Mouse (Mus musculus) heart, postnatal 25 days (tissue): ENCODE results near the gene Ccndbp1. TPM values are rescaled to one million over a fixed set of nuclear protein-coding genes. Genes with fewer than 3 reads are reported as not detected.
"Not testable (repeated sequence)": the region's sequence is repeated elsewhere in the genome, so short reads cannot be mapped to it uniquely, and the experiment has no call there.

Source experiments
- DNase-seq: peaks from one replicate; pipeline ENCODE4 v3.0.0; 2022; ENCODE audit warnings: low spot score
- intact Hi-C: fragments of 180-260 bp; cut with DNase I; formaldehyde crosslinking; loops from one replicate; pipeline ENCODE4 v1.15.1; 2025
- total RNA-seq, 2 experiments: library from RNA; stranded (reverse); gene quantifications; 2 replicates each; pipeline ENCODE4 v1.2.3; 2021

Ccndbp1 gene
- 10 to 100 TPM; 27.9 to 33.7 TPM for total RNA-seq

DNA sequence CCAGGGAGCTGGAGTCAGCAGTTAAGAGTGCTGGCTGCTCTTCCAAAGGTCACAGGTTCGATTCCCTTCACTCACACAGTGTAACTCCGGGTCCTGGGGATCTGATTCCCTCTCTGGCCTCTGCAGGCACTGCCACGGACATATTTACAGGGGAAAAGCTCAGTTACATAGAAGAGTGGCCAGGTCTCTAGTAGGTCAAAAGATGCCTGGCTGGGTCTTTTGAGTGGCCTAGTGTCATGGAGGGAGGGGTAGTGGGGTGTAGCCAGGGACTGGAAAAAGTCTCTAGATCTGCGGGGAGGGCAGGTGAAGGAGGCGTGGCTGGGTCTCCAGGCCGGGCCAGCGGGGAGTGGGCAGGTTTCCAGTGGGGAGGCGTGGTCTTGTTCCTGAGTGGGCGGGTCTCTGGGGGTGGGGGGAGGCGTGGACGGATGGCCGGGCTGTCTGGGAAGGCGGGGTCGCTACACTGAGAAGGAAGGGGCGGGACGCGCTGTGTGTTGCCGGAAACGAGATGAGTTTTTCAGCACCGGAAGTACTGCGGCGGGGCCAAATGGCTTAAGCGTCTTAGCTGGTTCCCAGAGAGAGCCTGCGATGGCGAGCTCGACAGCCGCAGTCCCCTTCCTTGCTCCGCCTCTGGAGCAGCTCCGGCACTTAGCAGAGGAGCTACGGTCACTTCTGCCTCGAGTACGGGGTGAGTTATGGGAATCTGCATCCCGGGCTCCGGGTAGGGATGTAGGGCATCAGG is at the start of gene Ccndbp1:
Gene Ccndbp1 (plus strand): TSS at position 479 of the 739 bp plus-strand sequence.
- intact Hi-C loops: no loop called here
- peak; percentile 83 for DNase-seq

DNA sequence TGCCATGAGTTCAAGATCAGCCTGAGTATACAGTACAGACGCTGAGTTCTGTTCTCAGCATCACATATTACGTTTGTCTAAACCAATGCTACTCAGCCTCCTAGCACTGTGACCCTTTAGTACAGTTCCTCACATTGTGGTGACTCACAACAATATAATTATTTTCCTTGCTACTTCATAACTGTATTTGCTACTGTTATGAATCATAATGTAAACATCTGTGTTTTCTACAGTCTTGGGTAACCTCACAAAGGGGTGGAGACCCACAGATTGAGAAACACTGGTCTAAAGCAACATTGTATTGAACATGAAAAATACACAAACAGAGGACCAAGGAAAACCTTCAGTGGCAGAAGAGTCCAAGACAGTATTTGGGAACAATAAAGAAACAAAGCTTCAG is 48.8 kb upstream of the Ccndbp1 start:
- no peak for DNase-seq
- intact Hi-C loops: no loop called here

DNA sequence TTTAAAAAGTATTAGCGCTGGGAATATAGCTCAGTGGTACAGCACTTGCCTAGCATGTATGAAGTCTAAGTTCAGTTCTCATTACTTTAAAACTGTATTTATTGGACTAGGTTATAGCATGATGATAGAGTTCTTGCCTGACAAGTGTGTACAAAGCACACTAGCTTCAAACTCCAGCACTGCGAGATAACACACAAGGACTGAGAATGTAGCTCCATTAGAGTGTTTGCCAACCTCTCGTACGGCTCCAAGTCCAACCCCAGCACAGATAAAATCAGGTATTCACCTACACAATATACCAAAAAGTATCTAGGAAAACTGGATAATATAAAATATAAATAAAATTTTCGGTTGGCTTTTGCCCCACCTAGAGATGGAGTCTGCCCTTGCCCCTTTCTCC is 48.4 kb upstream of the Ccndbp1 start:
- intact Hi-C loops: no loop called here
- DNase-seq: no peak

GRCm38 (mm10) chr2:120960261-120960660 is 47.9 kb upstream of the Ccndbp1 start:
- DNase-seq: no peak
- intact Hi-C loops: no loop called here

DNA sequence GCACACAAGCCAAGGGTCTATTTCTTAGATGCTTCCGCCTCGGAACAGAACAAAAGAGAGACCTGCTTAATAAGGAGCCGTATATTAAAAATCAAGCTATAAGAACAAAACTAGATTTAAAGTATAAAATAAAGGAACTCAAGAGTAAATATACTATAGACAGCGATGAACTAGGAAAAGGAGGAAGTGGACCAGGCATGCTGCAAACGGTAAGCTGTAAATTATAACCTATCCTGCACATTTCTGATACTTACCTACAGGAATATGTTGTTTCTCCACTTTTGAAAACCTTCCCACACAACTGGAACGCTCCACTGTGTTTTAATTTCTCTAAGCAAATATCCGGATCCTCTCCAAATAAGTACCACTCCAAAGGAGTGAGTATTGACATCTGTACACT is 45.1 kb upstream of the Ccndbp1 start:
- intact Hi-C loops: no loop called here

DNA sequence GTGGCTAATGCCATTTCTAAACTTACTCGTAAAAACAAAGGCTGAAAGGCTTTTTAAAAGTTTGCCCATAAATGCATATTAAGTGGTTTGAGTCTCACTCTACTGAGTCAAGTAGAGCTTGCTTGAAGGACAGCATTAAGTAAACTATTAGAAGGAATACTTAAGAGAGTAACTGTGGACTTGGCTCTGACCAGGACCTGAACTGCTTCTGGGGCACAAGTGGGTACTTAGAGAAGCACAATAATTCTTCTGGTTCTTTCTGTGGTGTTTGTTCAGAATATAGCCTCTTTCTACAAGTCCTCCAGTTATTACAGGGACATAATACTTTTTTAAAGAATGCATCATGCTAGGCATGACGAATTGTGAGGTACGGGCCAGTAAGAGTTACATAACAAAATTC is 42.7 kb upstream of the Ccndbp1 start:
- intact Hi-C loops: no loop called here
- no peak for DNase-seq

More for the DNA sequence above, 45.1 kb upstream of the Ccndbp1 start:
- DNase-seq: no peak

GRCm38 (mm10) chr2:120970045-120970539 is 38.1 kb upstream of the Ccndbp1 start:
- intact Hi-C loops: no loop called here
- no peak for DNase-seq

DNA sequence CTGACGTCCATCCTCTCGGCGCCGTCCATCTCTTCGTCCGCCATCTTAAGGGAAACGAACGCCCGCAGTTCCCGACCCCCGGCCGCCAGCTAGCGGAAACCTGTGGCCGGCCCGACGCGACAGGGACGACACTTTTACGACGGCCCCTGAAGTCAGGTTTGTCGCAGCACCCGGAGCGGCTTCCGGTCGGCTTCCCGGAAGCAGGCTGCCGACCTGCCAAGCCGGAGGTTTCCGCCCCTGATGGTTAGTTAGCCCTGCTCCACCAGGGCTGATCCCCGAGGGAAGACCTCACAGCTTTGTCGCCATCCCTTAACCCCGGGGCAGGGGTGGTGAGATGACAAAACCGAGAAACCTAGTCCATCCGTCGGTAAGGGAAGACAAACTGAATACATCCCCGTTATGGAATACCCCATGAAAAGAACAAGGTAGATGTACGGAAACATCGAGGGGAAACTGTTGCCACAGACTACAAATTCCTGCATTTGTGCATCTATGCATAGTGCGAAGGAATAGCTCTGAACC is 37.6 kb upstream of the Ccndbp1 start, which contains the start of gene Ubr1:
Gene Ubr1 (minus strand): TSS at position 157 of the 522 bp plus-strand sequence.
- DNase-seq: peak; percentile 82
- intact Hi-C loops: no loop called here

- intact Hi-C loops: no loop called here
Observed at GRCm38 (mm10) chr2:120971766-120972165, 36.4 kb upstream of the Ccndbp1 start.

DNA sequence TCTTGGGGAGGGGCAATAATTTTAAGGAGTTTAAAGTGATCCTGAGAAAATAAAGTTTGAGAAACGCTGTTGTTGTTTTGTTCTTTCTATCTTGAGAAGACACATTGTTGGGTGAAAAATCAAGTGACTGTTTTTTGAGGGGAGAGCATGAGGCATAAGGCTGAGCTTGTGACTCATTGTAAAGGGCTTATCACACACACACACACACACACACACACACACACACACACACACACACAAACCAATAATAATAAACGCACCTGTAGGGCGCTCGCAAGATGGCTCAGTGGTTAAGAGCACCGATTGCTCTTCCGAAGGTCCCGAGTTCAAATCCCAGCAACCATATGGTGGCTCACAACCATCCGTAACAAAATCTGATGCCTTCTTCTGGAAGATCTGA is 35.9 kb upstream of the Ccndbp1 start:
- DNase-seq, intact Hi-C loops: not testable (repeated sequence)

More at GRCm38 (mm10) chr2:120971766-120972165, 36.4 kb upstream of the Ccndbp1 start:
- DNase-seq: no peak

GRCm38 (mm10) chr2:120972964-120973363 is 35.2 kb upstream of the Ccndbp1 start:
- intact Hi-C loops: no loop called here
- no peak for DNase-seq

GRCm38 (mm10) chr2:120976308-120976707 is 31.9 kb upstream of the Ccndbp1 start:
- intact Hi-C loops: no loop called here
- DNase-seq: no peak

DNA sequence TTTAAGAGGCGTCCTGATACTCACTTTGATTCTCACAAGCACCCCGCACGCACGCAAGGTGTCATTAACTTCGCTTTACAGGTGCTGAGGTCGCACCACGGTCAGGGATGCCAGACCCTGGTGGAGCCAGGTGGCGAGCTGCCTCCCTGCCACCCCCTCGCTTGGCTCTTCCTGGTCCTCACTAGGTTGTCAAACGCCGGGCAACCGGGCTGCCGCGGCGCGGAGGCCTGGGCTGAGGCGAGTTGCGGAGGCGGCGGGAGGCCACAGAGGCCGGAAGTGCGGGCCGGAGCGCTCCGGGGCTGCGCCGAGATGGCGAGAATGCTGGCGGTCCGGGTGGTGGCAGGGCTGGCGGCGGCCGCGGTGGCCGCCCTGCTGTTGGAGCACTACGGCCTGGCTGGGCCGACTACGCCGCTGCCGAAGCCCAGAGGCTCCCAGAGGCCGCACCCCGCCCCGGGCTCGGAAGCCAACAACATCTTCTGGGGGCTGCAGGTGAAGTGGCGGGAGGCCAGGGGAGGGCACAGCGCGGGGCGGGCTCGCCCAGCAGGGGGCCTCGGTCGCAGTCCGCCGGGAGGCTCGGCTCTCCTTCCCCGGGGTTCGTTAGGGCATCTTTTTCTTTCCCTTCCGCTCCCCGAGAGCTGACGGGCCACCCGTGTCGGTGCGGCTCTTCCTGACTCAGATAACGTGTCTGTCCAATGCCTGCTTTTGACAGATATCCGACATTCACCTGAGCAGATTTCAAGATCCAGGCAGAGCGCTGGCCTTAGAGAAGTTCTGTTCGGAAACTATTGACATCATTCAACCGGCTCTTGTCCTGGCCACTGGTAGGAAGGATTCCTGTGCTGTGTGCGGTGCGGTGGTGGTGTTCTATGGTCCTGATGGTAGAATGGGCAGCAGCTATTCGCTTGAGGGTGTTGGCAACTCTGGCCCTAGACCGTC is 30.9 kb upstream of the Ccndbp1 start, which contains the start of gene Tmem62:
Gene Tmem62 (plus strand): TSS at position 28 of the 936 bp plus-strand sequence.
- intact Hi-C loops: no loop called here
- peak; percentile 49 for DNase-seq

DNA sequence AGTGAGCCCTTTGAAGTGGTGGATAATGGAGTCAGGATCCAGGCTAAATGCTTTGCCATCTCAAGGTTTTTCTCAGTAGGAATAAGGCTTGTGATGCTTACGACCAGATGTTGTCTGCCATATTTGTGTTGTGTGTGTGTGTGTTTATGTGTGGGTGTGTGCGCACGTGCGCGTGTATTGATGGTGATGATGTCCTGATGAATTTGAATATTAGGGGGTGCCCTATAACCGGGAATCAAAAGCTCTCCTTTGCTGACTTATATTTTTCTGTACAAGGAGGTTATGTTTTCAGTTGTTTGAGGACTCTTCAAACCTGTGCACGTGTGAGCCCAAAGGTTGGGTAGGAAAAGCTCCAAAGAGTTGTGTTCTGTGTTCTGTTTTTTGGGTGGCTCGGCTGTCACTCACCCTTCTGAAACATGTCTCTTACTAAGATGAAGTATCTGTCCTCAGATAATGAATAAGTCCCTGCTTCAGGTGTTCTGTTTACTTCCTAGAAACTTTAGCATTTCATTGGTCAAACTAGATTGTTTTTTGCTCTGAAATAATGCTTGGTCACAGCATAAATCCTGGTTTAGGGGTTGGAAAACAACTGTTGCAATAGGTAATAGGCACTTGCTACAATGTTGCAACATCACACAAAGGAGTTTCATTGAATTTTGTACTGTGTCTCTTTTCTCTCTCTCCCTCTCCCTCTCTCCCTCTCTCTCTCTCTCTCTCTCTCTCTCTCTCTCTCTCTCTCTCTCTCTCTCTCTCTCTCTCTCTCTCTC is 30.1 kb upstream of the Ccndbp1 start:
- no peak for DNase-seq
- intact Hi-C loops: no loop called here

DNA sequence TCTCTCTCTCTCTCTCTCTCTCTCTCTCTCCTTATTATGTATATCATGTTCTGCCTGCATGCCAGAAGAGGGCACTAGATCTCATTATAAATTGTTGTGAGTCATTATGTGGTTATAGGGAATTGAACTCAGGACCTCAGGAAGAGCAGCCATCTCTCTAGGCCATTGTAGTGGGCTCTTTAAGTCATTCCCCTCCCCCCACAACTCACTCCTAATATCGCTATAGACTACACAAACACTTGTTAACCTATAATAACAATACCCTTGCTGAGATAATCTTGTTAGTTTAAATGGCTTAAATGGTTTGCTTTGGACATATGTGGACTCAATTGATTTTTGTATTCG is 29.5 kb upstream of the Ccndbp1 start:
- DNase-seq: no peak

DNA sequence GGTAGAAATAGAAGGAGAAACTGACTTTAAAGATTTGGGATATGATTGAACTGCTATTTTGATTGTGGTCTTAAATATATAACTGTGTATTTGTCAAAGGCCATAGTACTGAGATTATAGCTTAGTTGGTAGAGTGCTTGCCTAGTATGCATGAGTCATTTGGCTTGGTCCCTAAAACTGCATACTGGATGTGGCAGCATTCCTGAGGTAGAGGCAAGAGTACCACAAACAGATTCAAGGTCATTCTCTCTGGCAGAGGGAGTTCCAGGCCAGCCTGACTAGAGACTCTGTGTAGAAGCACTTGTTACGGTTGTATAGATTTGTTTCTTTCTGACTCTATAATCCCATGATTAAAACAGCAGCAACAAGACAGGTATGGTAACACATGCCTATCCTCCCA is 28.4 kb upstream of the Ccndbp1 start:
- intact Hi-C loops: loop anchor here (10.0 kb wide), 1 partner anchor 125 kb away; the partner anchor contains the start of gene Tgm7
- no peak for DNase-seq

More for the DNA sequence above, 29.5 kb upstream of the Ccndbp1 start:
- intact Hi-C loops: no loop called here

GRCm38 (mm10) chr2:120980861-120981260 is 27.3 kb upstream of the Ccndbp1 start:
- no peak for DNase-seq
- intact Hi-C loops: loop anchor here (10.0 kb wide), 1 partner anchor 124 kb away; the partner anchor contains the start of gene Tgm7

DNA sequence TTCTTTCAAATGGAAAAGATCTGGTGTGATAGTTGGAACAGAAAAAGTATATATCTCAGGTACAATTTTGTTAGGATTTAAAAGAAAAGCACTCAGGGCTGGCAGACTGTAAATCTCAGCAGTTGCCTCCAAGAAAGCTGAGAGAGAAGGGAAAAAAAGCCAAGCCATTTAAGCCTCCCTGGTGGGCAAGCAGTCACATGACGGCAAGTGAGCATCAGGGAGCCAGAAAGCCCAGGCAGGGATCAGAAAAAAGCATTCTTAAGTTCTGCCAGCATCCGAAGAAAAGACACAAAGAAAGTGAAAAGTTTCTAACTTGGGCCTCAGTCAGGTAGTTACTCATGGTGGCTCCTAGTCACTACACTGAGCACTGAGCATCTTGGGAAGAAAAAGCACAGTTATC is 24.6 kb upstream of the Ccndbp1 start:
- DNase-seq: no peak
- intact Hi-C loops: loop anchor here (10.0 kb wide), 1 partner anchor 121 kb away; the partner anchor contains the start of gene Tgm7

DNA sequence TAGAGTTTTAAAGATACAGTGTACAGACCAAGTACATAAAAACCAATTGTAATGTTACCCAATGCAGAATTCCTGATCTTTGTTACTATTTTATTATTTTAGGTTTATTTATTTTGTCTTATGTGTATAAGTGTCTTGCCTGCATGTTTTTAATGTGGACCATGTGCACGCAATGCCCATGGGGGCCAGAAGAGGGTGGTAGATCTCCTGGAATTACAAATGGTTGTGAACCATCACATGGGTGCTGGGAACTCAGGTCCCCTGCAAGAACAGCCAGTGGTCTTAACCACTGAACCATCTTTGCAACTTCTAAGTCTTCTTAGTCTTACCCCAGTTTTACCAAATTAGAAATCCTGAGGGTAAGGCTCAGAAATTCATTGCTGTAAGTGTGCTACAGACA is 23.0 kb upstream of the Ccndbp1 start:
- intact Hi-C loops: loop anchor here (10.0 kb wide), 1 partner anchor 120 kb away; the partner anchor contains the start of gene Tgm7
- no peak for DNase-seq
